Mouse (Mus musculus) intestine, postnatal 0 days (tissue): ENCODE data around the gene Plau. TPM values are rescaled to one million over a fixed set of nuclear protein-coding genes. Genes with fewer than 3 reads are reported as not detected.
A peak's percentile ranks its signal among the peaks of the same experiment; 100 is the strongest.

Experiments used
- ATAC-seq: fragments of 200-750 bp; cut with Nextera tagmentation; 2 replicates; pipeline ENCODE4 v1.8.0; 2017; ENCODE audit warnings: mild to moderate bottlenecking, moderate TSS enrichment, moderate library complexity
- H3K27ac ChIP-seq: fragments of 300-500 bp; sonication (generic); 2 replicates; pipeline ENCODE4 v1.5.1; 2014; ENCODE audit warnings: mild to moderate bottlenecking, low read depth, low read length, moderate library complexity
- H3K27me3 ChIP-seq: fragments of 300-500 bp; sonication (generic); replicated peaks from 2 replicates; pipeline ENCODE4 v1.6.1; 2014; ENCODE audit warnings: low read length, mixed read lengths; ENCODE audit not compliant: control insufficient read depth, insufficient read depth
- H3K36me3 ChIP-seq: fragments of 300-500 bp; sonication (generic); 2 replicates; pipeline ENCODE4 v1.6.1; 2014; ENCODE audit warnings: mild to moderate bottlenecking, moderate library complexity; ENCODE audit not compliant: control insufficient read depth, insufficient read depth
- H3K4me1 ChIP-seq: fragments of 300-500 bp; sonication (generic); replicated peaks from 2 replicates; pipeline ENCODE4 v1.6.1; 2014; ENCODE audit warnings: antibody characterized with exemption, low read length, mixed read lengths; ENCODE audit not compliant: control insufficient read depth, insufficient read depth
- H3K4me2 ChIP-seq: fragments of 300-500 bp; sonication (generic); replicated peaks from 2 replicates; pipeline ENCODE4 v1.6.1; 2014; ENCODE audit warnings: low read depth, mild to moderate bottlenecking, moderate library complexity
- H3K4me3 ChIP-seq: fragments of 300-500 bp; sonication (generic); 2 replicates; pipeline ENCODE4 v1.5.1; 2014; ENCODE audit warnings: low read depth, low read length
- H3K9ac ChIP-seq: fragments of 300-500 bp; sonication (generic); 2 replicates; pipeline ENCODE4 v1.6.1; 2014; ENCODE audit warnings: mild to moderate bottlenecking, low read depth, low read length
- H3K9me3 ChIP-seq: fragments of 300-500 bp; sonication (generic); 2 replicates; pipeline ENCODE4 v1.6.1; 2016; ENCODE audit warnings: mixed run types; ENCODE audit not compliant: control insufficient read depth
- CTCF ChIP-seq: sonication (generic); IDR thresholded peaks from 2 replicates; pipeline ENCODE4 v1.5.1; 2016; ENCODE audit warnings: low read depth, mild to moderate bottlenecking, control low read depth, antibody characterized with exemption, moderate library complexity
- WGBS: fragments of 180-500 bp; shearing (Covaris S2); extraction: QIAGEN DNeasy Blood & Tissue Kit; methylation state at CpG from one replicate; pipeline ENCODE4 v1.1.7; 2014; 5-methylcytosine and 5-hydroxymethylcytosine counted together
- polyA plus RNA-seq: library from polyadenylated mRNA; unstranded; fragments of >200 nt; fragmentation: Nextera tagmentation; extraction: Ambion mirVana; gene quantifications from 2 replicates; pipeline ENCODE4 v1.2.1, GENCODE M21; 2015

Gene Plau
- polyA plus RNA-seq, 1 experiment from 2014 or later: 2.7 TPM

GRCm38 (mm10) chr14:20804481-20804880 lies 32.0 kb upstream of the Plau start:
- Histone ChIP-seq H3K27ac (no peak overlapping the region), H3K9ac (no peak overlapping the region), H3K9me3 (no peaks in the 10 kb centered on the region), H3K4me1 (no peaks in the 10 kb centered on the region; the same call in 1 of the 2 replicates), H3K4me2 (no peak overlapping the region), H3K4me3 (no peak overlapping the region), H3K27me3 (no peaks in the 10 kb centered on the region), H3K36me3 (no peaks in the 10 kb centered on the region)
- TF ChIP-seq CTCF: no peak
- WGBS: 44% methylated on average over 5 of the region's 5 CpGs
- 0 out of 2 replicates have a peak, but pooled peaks have one; percentile 55 for ATAC-seq

DNA sequence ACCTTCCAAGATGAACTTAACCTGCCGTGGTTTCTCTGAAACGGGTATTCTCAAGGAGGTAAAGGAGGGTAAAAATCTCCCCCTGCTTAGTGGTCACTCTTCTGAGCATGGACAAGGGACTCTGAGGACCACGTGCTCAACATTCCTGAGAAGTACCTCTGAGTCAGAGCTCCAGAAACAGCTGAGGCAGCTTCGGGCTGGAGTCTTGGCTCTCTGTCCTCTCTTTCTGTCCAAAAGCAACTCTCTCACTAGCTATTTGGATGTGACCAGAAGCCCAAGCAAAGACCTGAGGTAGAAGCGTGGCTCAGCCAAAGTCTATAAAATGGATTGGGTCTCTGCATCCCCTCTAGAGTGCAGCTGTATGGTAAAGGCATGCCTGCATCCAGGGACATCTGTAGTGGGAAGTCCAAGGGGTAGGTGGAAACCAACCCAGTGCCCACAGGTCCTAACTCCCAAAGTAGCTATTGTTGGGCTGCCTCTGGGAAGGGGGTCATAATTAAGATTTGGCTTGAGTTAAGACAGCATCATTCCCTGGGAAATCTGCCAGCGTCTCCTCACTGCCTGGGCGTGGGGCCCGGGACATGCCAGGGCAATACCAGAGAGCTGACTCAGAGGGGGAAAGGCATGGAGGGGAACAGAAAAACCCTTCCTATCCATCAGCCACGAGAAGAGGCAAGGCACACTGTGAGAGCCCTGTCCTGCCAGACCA lies 31.3 kb upstream of the Plau start:
- Histone ChIP-seq H3K4me3 (no peak overlapping the region), H3K27me3 (no peaks in the 10 kb centered on the region), H3K9me3 (no peaks in the 10 kb centered on the region), H3K9ac (no peak overlapping the region), H3K4me2 (no peak overlapping the region), H3K27ac (peak overlapping the region; percentile 46; the same call in 1 of the 2 replicates), H3K4me1 (no peaks in the 10 kb centered on the region; the same call in 1 of the 2 replicates), H3K36me3 (no peaks in the 10 kb centered on the region)
- no peak for TF ChIP-seq CTCF
- 50% methylated on average over 9 of the region's 9 CpGs for WGBS
- ATAC-seq: peak; percentile 31; the same call in 1 of the 2 replicates

GRCm38 (mm10) chr14:20806116-20806840 lies 30.2 kb upstream of the Plau start:
- H3K27me3 ChIP-seq: no peaks in the 10 kb centered on the region
- no peak for ATAC-seq
- no peak for TF ChIP-seq CTCF
- no peak overlapping the region for H3K4me2 ChIP-seq
- H3K4me3 ChIP-seq: no peak overlapping the region
- no peaks in the 10 kb centered on the region for H3K9me3 ChIP-seq
- H3K9ac ChIP-seq: no peak overlapping the region
- WGBS: 91% methylated on average over 14 of the region's 14 CpGs
- H3K4me1 ChIP-seq: no peaks in the 10 kb centered on the region; the same call in 1 of the 2 replicates
- H3K36me3 ChIP-seq: no peaks in the 10 kb centered on the region
- H3K27ac ChIP-seq: no peak overlapping the region

- H3K4me2 ChIP-seq: no peak overlapping the region
- H3K27me3 ChIP-seq: no peaks in the 10 kb centered on the region
- no peaks in the 10 kb centered on the region for H3K9me3 ChIP-seq
- H3K4me3 ChIP-seq: no peak overlapping the region
- 93% methylated on average over 4 of the region's 4 CpGs for WGBS
- H3K27ac ChIP-seq: no peak overlapping the region
- no peak overlapping the region for H3K9ac ChIP-seq
- ATAC-seq: no peak
- no peaks in the 10 kb centered on the region; the same call in 1 of the 2 replicates for H3K4me1 ChIP-seq
- no peaks in the 10 kb centered on the region for H3K36me3 ChIP-seq
- TF ChIP-seq CTCF: no peak
Measured at GRCm38 (mm10) chr14:20809349-20809748, 27.1 kb upstream of the Plau start.

GRCm38 (mm10) chr14:20809820-20810219 lies 26.6 kb upstream of the Plau start:
- Histone ChIP-seq H3K4me2 (no peak overlapping the region), H3K27me3 (no peaks in the 10 kb centered on the region), H3K9me3 (no peaks in the 10 kb centered on the region), H3K9ac (no peak overlapping the region), H3K27ac (no peak overlapping the region), H3K4me1 (no peaks in the 10 kb centered on the region; the same call in 1 of the 2 replicates), H3K4me3 (no peak overlapping the region), H3K36me3 (no peaks in the 10 kb centered on the region)
- ATAC-seq: no peak
- no peak for TF ChIP-seq CTCF

DNA sequence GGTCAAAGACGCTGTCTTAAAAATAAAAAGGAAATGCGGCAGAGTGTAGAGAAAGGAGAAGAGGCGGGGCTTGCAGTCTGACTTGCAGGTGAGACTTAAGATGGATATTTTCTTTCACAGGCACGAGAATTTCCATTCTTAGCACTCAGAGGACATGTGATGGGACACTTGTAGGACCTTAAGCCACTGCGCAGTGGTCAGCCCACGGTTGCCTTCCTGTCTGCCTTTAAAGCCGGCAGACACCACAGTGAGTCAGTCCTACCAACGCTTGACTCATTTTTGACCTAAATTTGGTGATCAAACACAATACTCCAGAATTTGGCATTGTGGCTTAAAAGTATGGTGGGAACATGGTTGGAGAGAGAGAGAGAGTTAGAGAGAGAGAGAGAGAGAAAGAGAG lies 25.2 kb upstream of the Plau start:
- no peak overlapping the region for H3K27ac ChIP-seq
- no peaks in the 10 kb centered on the region for H3K27me3 ChIP-seq
- ATAC-seq: no peak
- no peak overlapping the region for H3K9ac ChIP-seq
- no peak for TF ChIP-seq CTCF
- no peaks in the 10 kb centered on the region for H3K9me3 ChIP-seq
- H3K4me2 ChIP-seq: no peak overlapping the region
- H3K4me1 ChIP-seq: no peaks in the 10 kb centered on the region
- no peaks in the 10 kb centered on the region for H3K36me3 ChIP-seq
- 85% methylated on average over 8 of the region's 8 CpGs for WGBS
- H3K4me3 ChIP-seq: no peak overlapping the region
